Mouse (Mus musculus) urinary bladder, adult 18-20 months (tissue): Measurements from ENCODE around the gene Prg2.

ENCODE experiments used
- DNase-seq, 2 experiments: peaks; one replicate each; pipeline ENCODE4 v3.0.0; 2022; ENCODE audit warnings: low spot score in 2 of 2, mixed read lengths in 2 of 2

The Prg2 gene

GRCm38 (mm10) chr2:85029897-85030296, 49.6 kb downstream of the Prg2 start:
- DNase-seq, result no peak

GRCm38 (mm10) chr2:85030989-85031388, 50.7 kb downstream of the Prg2 start:
- DNase-seq, result no peak

GRCm38 (mm10) chr2:85033121-85033520, 52.9 kb downstream of the Prg2 start:
- DNase-seq, result no peak
